Mouse (Mus musculus): ENCODE results near the gene Ube2d3.
A peak's percentile ranks its signal among the peaks of the same experiment; 100 is the strongest.

GRCm38 (mm10) chr3:135402201-135402658 is 35.7 kb upstream of the Ube2d3 start:
- TF ChIP-seq CTCF (IDR thresholded peaks at IDR 0.05; ENCODE audit: borderline replicate concordance, insufficient read depth, low read depth, low read length) (peak; percentile 81), POLR2A (IDR thresholded peaks at IDR 0.05; ENCODE audit: borderline replicate concordance, insufficient read depth, low read length) (no peak)

Data from cerebellum, adult 2 months (tissue).